Mouse (Mus musculus) kidney, embryonic 16.5 days (tissue): Measurements from ENCODE around the gene Narfl. TPM values are rescaled to one million over a fixed set of nuclear protein-coding genes. Genes with fewer than 3 reads are reported as not detected.

Experiments used
- ATAC-seq: fragments of 200-750 bp; cut with Nextera tagmentation; 2 replicates; pipeline ENCODE4 v1.8.0; 2017; ENCODE audit warnings: moderate TSS enrichment; ENCODE audit not compliant: low FRiP score, low TSS enrichment
- H3K27ac ChIP-seq: fragments of 300-500 bp; sonication (generic); 2 replicates; pipeline ENCODE4 v1.5.1; 2014; ENCODE audit warnings: low read length
- H3K27me3 ChIP-seq: fragments of 300-500 bp; sonication (generic); 2 replicates; pipeline ENCODE4 v1.6.1; 2014; ENCODE audit warnings: low read length, control low read depth, mixed read lengths; ENCODE audit not compliant: insufficient read depth
- H3K36me3 ChIP-seq: fragments of 300-500 bp; sonication (generic); 2 replicates; pipeline ENCODE4 v1.6.1; 2014; ENCODE audit warnings: low read length, control low read depth, mixed read lengths; ENCODE audit not compliant: insufficient read depth
- H3K4me1 ChIP-seq: fragments of 300-500 bp; sonication (generic); 2 replicates; pipeline ENCODE4 v1.6.1; 2014; ENCODE audit warnings: low read length, control low read depth, mixed read lengths; ENCODE audit not compliant: insufficient read depth
- H3K4me2 ChIP-seq: fragments of 300-500 bp; sonication (generic); replicated peaks from 2 replicates; pipeline ENCODE4 v1.6.1; 2014; ENCODE audit warnings: low read depth, low read length
- H3K4me3 ChIP-seq: fragments of 300-500 bp; sonication (generic); 2 replicates; pipeline ENCODE4 v1.5.1; 2014; ENCODE audit warnings: mild to moderate bottlenecking, low read length
- H3K9ac ChIP-seq: fragments of 300-500 bp; sonication (generic); replicated peaks from 2 replicates; pipeline ENCODE4 v1.6.1; 2014; ENCODE audit warnings: low read length
- H3K9me3 ChIP-seq: fragments of 300-500 bp; sonication (generic); 2 replicates; pipeline ENCODE4 v1.6.1; 2016; ENCODE audit warnings: low read length, control low read depth
- WGBS: fragments of 180-500 bp; shearing (Covaris S2); extraction: QIAGEN DNeasy Blood & Tissue Kit; methylation state at CpG from one replicate; pipeline ENCODE4 v1.1.7; 2014; 5-methylcytosine and 5-hydroxymethylcytosine counted together
- polyA plus RNA-seq: library from polyadenylated mRNA; unstranded; fragments of >200 nt; fragmentation: Nextera tagmentation; extraction: Ambion mirVana; gene quantifications from 2 replicates; pipeline ENCODE4 v1.2.1, GENCODE M21; 2015

Narfl gene
- polyA plus RNA-seq, 1 experiment from 2014 or later = 39.2 TPM

- WGBS = 94% methylated on average over 9 of the region's 9 CpGs
Measured at GRCm38 (mm10) chr17:25743831-25744230, 29.7 kb upstream of the Narfl start.

GRCm38 (mm10) chr17:25744311-25744710 is 29.3 kb upstream of the Narfl start:
- H3K36me3 ChIP-seq = no peaks in the 10 kb centered on the region
- H3K27ac ChIP-seq = no peak overlapping the region
- no peak for ATAC-seq
- H3K4me2 ChIP-seq = no peak overlapping the region
- no peaks in the 10 kb centered on the region for H3K27me3 ChIP-seq
- H3K4me3 ChIP-seq = no peak overlapping the region
- H3K4me1 ChIP-seq = no peaks in the 10 kb centered on the region
- 72% methylated on average over 10 of the region's 10 CpGs for WGBS
- no peaks in the 10 kb centered on the region for H3K9me3 ChIP-seq
- no peak overlapping the region for H3K9ac ChIP-seq

More at GRCm38 (mm10) chr17:25743831-25744230, 29.7 kb upstream of the Narfl start:
- Histone ChIP-seq H3K4me1 (no peaks in the 10 kb centered on the region), H3K9me3 (no peaks in the 10 kb centered on the region), H3K4me2 (no peak overlapping the region), H3K9ac (no peak overlapping the region), H3K27ac (no peak overlapping the region), H3K4me3 (no peak overlapping the region), H3K36me3 (no peaks in the 10 kb centered on the region), H3K27me3 (no peaks in the 10 kb centered on the region)
- no peak for ATAC-seq

- Histone ChIP-seq H3K4me1 (no peaks in the 10 kb centered on the region), H3K36me3 (no peaks in the 10 kb centered on the region), H3K27me3 (no peaks in the 10 kb centered on the region), H3K4me2 (no peak overlapping the region), H3K4me3 (no peak overlapping the region), H3K27ac (no peak overlapping the region), H3K9me3 (no peaks in the 10 kb centered on the region), H3K9ac (no peak overlapping the region)
- ATAC-seq = no peak
- 90% methylated on average over 4 of the region's 4 CpGs for WGBS
Measured at GRCm38 (mm10) chr17:25748238-25748637, 25.3 kb upstream of the Narfl start.

GRCm38 (mm10) chr17:25749314-25749713 is 24.3 kb upstream of the Narfl start:
- Histone ChIP-seq H3K27ac (no peak overlapping the region), H3K4me2 (no peak overlapping the region), H3K4me3 (no peak overlapping the region), H3K27me3 (no peaks in the 10 kb centered on the region), H3K4me1 (no peaks in the 10 kb centered on the region), H3K9ac (no peak overlapping the region), H3K9me3 (no peaks in the 10 kb centered on the region), H3K36me3 (no peaks in the 10 kb centered on the region)
- no peak for ATAC-seq
- 87% methylated on average over 6 of the region's 6 CpGs for WGBS

- Histone ChIP-seq H3K4me1 (no peaks in the 10 kb centered on the region), H3K9ac (no peak overlapping the region), H3K4me2 (no peak overlapping the region), H3K9me3 (no peaks in the 10 kb centered on the region), H3K27ac (no peak overlapping the region), H3K36me3 (no peaks in the 10 kb centered on the region), H3K4me3 (no peak overlapping the region), H3K27me3 (no peaks in the 10 kb centered on the region)
- WGBS = 17% methylated on average over 5 of the region's 5 CpGs
- ATAC-seq = no peak
Measured at GRCm38 (mm10) chr17:25751446-25751845, 22.1 kb upstream of the Narfl start.

GRCm38 (mm10) chr17:25754241-25754640 is 19.3 kb upstream of the Narfl start, which contains the start of gene Msln:
Gene Msln, minus strand, starts transcription at chr17:25754378.
- no peaks in the 10 kb centered on the region for H3K4me1 ChIP-seq
- no peak within 1 kb of the TSS for H3K4me3 ChIP-seq
- H3K27ac ChIP-seq = no peak within 1 kb of the TSS
- no peak within 1 kb of the TSS for H3K9ac ChIP-seq
- no peaks in the 10 kb centered on the region for H3K36me3 ChIP-seq
- H3K9me3 ChIP-seq = no peaks in the 10 kb centered on the region
- no peak within 1 kb of the TSS for H3K4me2 ChIP-seq
- no peak for ATAC-seq
- no peaks in the 10 kb centered on the region for H3K27me3 ChIP-seq
- 87% methylated on average over 9 of the region's 9 CpGs for WGBS

- no peak overlapping the region for H3K9ac ChIP-seq
- H3K4me2 ChIP-seq = no peak overlapping the region
- no peaks in the 10 kb centered on the region for H3K36me3 ChIP-seq
- 82% methylated on average over 4 of the region's 4 CpGs for WGBS
- no peak for ATAC-seq
- H3K4me3 ChIP-seq = no peak overlapping the region
- no peaks in the 10 kb centered on the region for H3K9me3 ChIP-seq
- H3K27ac ChIP-seq = no peak overlapping the region
- H3K4me1 ChIP-seq = no peaks in the 10 kb centered on the region
- H3K27me3 ChIP-seq = no peaks in the 10 kb centered on the region
Measured at GRCm38 (mm10) chr17:25755086-25755485, 18.5 kb upstream of the Narfl start.

GRCm38 (mm10) chr17:25755627-25756377 is 17.8 kb upstream of the Narfl start:
- Histone ChIP-seq H3K4me3 (no peak overlapping the region), H3K27me3 (no peaks in the 10 kb centered on the region), H3K9ac (no peak overlapping the region), H3K4me2 (no peak overlapping the region), H3K4me1 (no peaks in the 10 kb centered on the region), H3K36me3 (no peaks in the 10 kb centered on the region), H3K9me3 (no peaks in the 10 kb centered on the region), H3K27ac (no peak overlapping the region)
- peak; percentile 64; the same call in 1 of the 2 replicates for ATAC-seq
- WGBS = 19% methylated on average over 4 of the region's 4 CpGs

GRCm38 (mm10) chr17:25756378-25757242 is 17.0 kb upstream of the Narfl start:
- no peak overlapping the region for H3K4me3 ChIP-seq
- no peaks in the 10 kb centered on the region for H3K4me1 ChIP-seq
- H3K27ac ChIP-seq = no peak overlapping the region
- H3K9me3 ChIP-seq = no peaks in the 10 kb centered on the region
- H3K9ac ChIP-seq = no peak overlapping the region
- no peak overlapping the region for H3K4me2 ChIP-seq
- H3K36me3 ChIP-seq = no peaks in the 10 kb centered on the region
- ATAC-seq = 0 out of 2 replicates have a peak, but pooled peaks have one; percentile 36
- WGBS = 74% methylated on average over 9 of the region's 9 CpGs
- H3K27me3 ChIP-seq = no peaks in the 10 kb centered on the region

- no peak overlapping the region for H3K4me3 ChIP-seq
- H3K4me1 ChIP-seq = no peaks in the 10 kb centered on the region
- no peaks in the 10 kb centered on the region for H3K36me3 ChIP-seq
- H3K27me3 ChIP-seq = no peaks in the 10 kb centered on the region
- 53% methylated on average over 3 of the region's 3 CpGs for WGBS
- H3K27ac ChIP-seq = no peak overlapping the region
- no peak overlapping the region for H3K4me2 ChIP-seq
- ATAC-seq = no peak
- H3K9me3 ChIP-seq = no peaks in the 10 kb centered on the region
- H3K9ac ChIP-seq = no peak overlapping the region
Measured at GRCm38 (mm10) chr17:25757691-25758090, 15.9 kb upstream of the Narfl start.
